Mouse (Mus musculus) v-Abl transformed pro-B cells (cell line): ENCODE results near the gene C1ra.
"Not testable (repeated sequence)": the region's sequence is repeated elsewhere in the genome, so short reads cannot be mapped to it uniquely, and the experiment has no call there.

Experiments used
- in situ Hi-C, 2 experiments: fragments of 400-800 bp; cut with MboI; formaldehyde crosslinking; loops; one replicate each; pipeline ENCODE4 v1.15.1; 2025; ENCODE audit not compliant: unreplicated experiment in 2 of 2

The C1ra gene

DNA sequence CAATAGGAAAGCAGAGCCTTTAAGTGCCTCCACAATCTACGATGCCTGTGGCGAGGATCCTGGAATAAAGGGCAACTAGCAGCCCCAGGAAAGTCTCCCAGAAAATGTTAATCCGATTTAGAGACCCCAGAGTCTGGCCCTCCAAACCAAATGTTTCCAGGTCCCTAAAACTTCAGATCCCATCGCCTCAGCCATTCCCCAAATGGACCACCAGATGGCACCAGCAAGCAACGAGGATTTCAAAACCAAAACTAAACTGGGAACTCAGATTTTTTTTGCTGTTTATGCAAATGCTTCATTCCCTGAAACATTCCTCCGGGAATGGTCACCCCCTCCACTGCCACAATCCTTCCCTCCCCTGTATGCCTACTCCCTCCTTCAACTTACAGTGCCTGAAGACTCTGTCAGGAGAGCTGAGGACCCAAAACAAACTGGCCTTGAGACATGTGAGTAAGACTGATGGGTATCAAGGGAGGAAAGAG, at the start of gene C1ra:
Gene C1ra (plus strand): TSS at position 51 of the 482 bp plus-strand sequence.
- in situ Hi-C loops, result no loop called here

DNA sequence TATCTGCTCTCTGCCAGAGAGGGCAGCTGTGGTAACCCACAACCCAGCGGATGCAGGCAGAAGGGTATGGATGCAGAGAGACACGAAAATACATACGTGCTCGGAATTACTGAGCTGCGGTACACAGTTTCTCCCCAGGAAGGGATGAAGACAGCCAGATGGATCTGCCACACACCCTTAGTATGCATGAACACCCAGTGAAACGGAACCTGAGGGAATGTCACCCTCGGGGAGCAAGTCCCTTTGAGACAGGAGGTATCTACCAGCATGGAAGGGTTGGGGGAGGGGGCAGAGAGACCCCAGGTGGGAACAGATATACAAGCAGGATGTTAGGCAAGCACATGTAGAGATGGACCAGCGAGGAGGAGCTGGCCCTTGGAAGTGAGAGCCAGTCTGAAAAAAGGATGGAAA, 48.3 kb upstream of the C1ra start:
- in situ Hi-C loops, result no loop called here

DNA sequence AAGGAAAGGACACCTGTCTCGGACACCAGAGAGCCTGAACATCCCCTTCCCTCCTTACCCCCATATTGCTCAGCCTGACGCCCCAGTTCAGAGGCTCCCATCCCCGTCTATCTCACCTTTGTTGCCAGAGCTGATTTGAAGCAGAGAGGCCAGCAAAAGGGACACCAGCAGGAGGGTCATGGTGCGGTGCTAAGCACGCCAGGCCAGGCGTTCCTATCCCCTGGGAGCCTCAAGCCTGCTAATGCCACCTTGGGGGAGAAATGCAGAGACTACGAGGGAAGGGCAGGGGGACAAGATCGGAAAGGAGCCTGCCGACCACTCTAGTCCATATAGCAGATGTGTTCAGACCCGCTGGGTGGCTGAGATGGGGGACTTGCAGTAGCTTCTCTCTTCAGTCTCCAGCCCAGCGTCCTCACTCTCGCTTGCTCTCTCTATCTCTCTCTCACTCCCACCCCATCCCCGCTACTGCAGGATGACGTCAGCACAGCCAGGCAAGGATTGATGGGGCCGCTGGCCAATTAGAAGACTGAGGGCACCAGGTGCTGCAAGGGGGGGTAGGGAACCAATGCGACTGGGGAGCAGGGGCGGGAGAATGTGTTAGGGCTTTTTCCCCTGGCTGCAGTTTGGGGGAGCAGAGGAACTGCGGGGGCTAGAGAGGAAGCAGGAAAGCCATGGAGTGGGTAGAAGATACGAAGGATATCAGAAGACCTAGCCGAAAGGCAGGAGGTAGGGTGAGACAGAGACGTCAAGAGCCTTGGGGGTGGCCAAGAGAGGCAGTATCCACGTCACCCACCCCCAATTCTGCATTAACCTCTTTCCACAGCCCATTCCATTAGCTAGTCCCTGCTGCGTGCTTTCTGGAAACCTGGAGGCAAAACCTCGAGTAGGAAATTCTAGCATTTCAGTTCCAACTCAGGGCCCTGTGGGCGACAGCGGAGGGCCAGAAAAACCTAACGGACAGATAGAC, 47.6 kb upstream of the C1ra start, which contains the start of gene Clstn3:
Gene Clstn3 (minus strand): TSS at position 490 of the 967 bp plus-strand sequence.
- in situ Hi-C loops, result no loop called here

DNA sequence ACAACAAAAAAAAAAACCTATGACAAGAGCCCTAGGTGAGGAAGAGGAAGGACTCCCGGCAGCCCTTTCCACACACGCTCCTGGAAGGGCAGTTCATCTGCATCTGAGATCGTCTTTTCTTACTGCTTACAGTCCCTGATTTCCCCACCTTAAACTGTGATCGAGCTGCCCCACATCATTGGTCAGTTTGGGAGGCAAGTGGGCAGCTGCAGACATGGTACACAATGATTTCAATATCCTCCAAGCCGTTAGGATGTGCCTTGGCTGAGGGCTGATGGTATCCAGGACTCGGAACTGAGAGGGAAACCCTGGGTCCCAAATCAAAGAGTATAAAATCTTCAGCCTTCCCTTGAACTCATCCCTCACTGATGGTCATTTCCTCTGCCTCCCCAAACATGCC, 46.9 kb upstream of the C1ra start:
- in situ Hi-C loops, result no loop called here

DNA sequence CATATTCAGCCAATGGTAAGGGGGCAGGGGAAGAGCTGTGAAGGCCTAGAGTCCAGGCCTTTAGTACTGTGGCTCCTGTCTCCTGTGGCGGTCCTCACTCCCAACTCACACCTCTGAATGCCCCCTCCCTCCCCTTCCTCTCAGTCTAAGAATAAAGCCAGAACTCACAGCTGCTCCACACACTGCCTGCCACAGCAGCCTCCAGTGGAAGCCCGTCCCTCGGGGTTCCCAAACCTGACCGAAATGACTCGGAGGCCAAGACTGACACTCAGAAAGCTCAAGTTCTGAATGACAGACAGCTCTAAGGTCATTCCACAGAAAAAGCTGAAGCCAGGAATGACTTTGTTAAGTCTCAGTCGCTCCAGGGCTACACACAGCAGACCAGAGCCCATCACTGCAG, 46.5 kb upstream of the C1ra start:
- in situ Hi-C loops, result no loop called here

DNA sequence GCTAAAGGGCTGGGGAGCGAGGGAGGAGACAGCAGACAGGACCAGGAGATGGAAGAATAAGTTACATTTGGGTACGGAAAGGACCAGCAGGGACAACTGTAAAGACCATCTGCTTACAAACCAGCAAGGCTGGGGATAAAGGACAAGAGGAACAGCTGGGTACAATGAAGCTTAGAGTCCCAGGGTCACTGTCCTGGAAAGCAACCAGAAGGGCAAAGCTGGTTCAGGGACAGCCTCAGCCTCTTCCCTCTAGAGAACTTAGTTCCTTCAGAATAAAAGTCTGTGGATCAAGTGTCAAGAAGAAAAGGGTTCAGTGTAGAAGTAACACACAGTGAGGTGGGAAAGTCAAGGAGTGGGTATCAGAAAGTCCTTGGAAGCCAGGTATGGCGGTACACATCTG, 41.1 kb upstream of the C1ra start:
- in situ Hi-C loops, result no loop called here

DNA sequence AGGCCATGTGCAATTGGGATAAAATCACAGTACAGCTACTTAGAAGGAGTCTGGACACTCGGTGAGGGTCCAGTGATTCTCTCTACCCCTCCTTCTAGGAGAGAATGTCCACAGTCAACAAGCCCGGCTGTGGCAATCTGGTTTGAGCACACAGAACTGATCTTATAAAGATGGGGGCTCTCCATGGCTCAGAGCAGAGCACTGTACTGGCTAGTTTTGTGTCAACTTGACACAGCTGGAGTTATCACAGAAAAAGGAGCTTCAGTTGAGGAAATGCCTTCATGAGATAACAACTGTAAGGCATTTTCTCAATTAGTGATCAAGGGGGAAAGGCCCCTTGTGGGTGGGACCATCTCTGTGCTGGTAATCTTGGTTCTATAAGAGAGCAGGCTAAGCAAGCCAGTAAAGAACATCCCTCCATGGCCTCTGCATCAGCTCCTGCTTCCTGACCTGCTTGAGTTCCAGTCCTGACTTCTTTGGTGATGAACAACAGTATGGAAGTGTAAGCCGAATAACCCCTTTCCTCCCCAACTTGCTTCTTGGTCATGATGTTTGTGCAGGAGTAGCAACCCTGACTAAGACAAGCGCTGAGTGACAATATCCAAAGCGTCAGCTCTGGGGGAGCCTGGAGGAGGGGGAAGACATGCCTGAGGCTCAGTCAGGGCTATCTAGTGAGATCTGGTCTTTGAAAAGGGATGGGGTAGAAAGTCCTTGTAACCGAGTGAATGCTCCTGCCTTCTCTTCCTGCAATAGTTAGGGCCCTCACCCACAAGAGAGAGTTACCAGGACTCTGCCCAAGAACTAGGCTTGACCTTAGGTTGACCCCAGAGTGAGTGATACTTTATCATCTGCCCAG, 40.2 kb upstream of the C1ra start:
- in situ Hi-C loops, result not testable (repeated sequence)

DNA sequence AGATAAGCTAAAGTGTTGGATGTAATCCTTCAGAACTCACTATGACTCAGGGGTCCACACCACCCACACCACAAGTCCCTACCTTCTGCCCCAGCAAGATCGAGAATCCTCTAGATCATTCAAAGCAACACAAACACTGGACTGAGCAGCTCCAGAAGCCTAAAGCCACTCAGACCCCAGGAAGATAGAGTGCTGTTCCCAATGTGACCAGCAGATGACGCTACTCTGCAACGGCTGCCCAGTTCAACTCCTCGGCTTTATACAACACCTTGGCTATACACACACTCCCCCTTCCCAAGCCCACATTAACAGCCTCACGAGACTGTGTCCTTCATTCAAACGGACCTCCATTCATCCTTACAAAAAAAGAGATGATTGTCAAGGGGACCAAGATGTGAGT, 39.4 kb upstream of the C1ra start:
- in situ Hi-C loops, result no loop called here

DNA sequence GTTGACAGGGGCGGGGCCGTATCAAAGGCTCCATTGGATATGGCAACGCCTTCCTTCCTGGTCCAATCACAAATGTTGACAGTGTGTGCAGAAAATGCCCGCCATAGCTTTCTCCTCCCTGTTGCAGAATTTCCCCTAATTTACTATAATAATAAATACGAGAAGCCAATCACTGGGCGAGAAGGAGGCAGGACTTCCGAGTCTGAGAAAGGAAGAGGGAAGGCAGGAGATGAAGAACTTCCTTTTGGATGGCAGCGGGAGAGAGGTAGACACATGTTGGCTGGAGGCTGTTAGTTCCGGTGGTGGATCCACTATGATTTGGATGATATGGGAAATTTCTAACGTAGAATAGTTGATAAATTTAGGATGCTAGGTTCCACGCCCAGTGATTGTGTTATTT, 37.6 kb upstream of the C1ra start:
- in situ Hi-C loops, result no loop called here

DNA sequence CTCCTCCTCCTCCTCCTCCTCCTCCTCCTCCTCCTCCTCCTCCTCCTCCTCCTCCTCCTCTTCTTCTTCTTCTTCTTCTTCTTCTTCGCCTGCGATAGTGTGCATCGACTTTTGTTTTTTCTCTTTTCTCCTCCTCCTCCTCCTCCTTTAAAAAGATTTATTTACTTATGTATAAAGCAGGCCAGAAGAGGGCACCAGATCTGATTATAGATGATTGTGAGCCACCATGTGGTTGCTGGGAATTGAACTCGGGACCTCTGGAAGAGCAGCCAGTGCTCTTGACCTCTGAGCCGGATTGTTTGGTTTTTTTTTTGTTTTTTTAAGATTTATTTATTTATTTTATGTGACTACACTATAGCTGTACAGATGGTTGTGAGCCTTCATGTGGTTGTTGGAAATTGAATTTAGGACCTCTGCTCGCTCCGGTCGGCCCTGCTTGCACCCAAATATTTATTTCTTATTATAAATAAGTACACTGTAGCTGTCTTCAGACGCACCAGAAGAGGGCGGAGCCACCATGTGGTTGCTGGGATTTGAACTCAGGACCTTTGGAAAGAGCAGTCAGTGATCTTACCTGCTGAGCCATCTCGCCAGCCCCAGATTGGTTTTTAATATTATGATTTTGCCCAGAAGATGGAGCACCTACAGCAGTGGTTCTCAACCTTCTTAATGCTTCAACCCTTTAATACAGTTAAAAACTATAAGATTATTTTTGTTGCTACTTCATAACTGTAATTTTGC, 36.7 kb upstream of the C1ra start:
- in situ Hi-C loops, result not testable (repeated sequence)

DNA sequence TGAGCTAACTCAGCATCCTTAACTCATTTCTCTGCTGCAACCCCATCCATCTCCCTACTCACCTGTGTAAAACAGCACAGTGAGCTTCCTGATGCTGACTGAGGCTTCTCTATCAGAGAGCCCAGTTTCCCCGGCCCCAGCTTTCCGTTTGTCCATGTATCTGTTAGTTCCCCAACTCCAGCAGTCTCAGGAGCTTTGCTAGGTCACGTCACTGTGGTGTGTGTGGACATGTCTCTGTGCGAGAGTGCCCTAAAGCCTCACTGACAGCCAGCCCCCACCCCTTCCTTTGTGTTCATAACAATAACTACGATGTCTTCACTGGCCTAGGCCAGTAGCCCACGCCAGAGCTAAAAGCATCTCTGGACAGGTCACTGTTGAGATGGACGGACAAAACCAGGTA, 36.0 kb upstream of the C1ra start:
- in situ Hi-C loops, result no loop called here

DNA sequence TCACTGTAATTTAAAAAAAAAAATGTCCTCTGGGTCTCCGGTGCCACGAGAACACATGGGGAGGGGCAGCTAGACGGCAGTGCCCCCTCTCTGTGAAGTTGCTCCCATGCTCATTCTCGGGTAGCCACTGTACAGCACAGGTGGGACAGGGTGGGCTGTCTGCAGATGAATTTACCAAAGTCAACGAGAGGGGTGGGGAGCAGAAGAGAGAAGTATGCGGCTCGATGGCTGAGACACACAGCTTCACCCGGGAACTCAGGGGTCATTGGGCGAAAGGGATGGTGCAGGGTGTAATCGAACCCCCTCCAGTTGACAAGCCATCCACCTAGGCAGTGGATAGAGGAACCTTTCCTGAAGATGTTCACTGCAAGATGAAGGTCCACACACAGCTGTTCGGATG, 35.4 kb upstream of the C1ra start:
- in situ Hi-C loops, result no loop called here

DNA sequence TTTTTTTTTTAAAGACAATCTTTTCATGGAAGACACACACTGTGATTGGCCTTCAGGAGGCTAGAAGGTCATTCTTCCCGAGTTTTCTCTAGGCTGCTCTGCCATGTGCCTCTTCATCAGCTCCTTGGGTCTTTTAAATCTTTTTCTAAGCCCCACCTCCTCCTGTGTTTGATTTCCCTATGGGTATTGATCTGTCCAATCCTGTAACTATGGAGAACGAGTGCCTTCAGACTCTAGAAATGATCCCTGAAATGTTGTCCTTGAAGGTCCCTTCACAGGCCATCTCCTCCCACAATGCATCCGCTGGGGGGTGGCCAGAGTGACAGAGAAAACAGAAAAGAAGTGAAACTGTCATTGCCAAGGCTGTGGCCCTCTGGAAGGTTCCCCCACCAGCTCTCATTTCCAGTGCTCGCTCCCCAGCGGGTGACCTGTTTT, 35.0 kb upstream of the C1ra start:
- in situ Hi-C loops, result no loop called here

DNA sequence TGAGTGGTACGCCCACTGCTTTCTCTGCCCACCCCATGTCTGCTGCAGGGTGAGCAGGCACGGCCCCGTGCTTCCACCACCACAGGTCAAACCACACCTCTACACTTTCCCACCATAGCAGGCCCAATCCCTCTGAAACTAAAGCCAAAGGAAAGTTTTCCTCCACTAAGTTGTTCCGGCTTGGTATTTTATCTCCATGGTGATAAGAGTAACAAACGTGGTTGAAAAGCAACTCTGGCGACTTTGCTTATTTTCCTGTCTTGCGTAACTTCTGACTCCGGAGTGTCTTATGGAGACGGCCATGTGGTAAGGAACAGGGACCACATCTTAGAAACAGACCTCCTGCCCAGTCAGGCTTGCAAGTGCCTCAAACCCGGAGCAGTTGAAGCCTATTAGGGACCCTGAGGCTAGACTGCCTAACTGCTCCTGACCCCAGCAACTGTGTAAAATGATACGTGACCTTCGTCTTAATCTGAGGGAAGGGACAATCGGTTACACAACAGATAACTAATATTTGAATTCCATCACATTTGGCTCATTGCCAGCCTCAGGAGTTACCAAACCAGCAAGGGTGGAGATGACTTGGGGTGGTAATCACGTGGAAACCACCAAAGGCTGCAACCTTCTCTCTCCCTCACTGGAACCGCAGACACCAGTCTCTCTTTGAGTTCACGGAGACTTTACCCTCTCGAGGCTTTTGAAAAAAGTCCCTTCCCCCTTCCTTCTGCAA, 34.1 kb upstream of the C1ra start:
- in situ Hi-C loops, result no loop called here

DNA sequence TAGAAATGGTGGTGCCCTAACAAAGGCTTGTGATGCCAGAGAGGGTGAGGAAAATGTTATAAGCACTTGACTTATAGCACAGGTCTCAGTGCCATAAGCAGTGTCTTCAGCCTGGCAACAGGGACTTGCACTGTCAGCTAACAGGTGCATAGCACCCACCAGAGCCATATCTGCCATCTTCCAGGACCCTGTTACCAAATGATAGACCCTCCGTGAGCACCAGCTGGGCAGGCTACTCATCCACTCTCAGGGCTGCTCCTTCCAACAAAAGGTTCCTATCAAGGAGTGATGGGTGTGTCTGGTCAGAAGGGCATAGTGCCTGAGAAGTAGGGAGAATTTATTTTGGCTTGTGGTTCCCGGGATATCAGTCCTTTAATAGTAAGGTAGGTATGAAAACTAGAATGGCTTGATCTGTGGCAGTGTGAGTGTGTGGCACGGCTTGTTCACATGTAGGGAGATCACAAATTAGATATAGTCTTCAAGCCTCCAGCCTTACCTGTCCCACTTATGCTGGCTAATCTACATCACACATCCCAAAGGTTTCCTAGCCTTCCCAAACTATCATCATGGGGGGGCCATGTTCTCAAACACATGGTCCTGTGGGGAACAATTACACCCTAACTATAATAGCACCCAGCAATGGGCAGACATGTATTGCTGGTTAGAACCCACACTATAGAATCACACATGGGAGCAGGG, 33.2 kb upstream of the C1ra start:
- in situ Hi-C loops, result no loop called here

DNA sequence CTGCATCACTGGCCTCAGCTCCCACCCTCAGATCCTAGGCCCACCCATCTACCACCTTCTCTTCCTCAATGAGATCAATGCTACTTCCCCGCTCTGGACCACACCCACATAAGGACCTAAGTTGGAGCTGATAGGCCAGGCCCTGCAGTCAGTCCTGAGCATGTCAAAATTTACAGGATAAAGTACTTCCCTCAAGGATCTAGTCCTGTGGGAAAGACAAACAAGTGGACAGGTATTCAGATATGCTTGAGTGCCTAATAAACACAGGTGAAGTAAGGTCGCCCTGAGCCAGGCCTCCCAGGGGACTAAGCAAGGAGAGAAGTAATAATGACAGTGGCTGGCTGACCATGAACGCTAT, 32.7 kb upstream of the C1ra start:
- in situ Hi-C loops, result no loop called here

DNA sequence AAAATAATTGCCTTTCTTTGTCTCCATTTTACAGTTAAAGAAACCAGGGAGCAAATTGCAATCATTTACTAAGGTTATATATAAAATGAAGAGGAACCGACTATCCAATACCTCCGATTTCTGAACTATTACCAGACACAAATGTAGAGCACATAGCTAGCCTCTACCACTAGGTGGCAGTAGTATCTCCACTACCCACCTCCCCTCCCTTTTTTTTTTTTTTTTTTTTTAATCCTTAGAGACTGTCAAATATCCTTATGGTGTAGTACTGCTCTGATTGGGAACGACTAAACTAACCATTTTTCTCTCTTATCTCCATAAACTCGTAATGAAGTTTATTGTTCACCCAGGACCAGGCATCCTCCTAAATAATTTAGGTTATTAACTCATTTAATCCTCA, 31.9 kb upstream of the C1ra start:
- in situ Hi-C loops, result no loop called here

DNA sequence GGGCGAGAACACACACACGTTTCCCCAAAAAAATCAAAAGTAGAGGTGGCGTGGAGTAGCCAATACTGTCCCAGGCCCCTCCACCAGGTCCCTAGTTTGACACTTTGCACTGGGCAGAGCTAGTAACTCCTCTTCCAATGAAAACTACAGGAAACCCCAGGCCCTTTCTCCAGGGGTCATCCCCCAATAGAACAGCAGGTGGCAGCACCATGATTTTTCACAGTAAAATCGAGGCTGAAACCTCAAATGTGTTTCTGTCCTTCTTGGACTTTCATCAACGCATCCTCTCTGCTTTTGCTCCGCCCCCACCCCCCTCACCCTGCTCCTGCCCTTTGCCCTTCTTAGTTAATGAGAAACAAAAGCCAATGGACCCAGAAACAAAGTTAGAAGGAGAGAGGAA, 30.6 kb upstream of the C1ra start:
- in situ Hi-C loops, result no loop called here

DNA sequence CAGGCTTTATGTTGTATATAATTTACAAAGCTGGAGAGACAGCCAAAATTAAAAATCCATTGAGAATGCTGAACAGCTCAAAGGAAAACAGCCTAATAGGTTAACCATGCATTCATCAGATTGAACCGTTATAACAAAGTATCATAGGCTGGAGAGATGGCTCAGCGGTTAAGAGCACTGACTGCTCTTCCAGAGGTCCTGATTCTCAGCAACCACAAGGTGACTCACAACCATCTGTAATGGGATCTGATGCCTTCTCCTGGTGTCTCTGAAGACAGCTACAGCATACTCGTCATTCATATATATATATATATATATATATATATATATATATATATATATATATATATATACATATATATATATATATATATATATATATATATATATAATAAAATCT, 28.4 kb upstream of the C1ra start:
- in situ Hi-C loops, result not testable (repeated sequence)
